Mouse (Mus musculus) megakaryocyte, embryonic 14.5 days (primary cell): ENCODE results near the gene Nmnat3.

Experiments used
- FLI1 ChIP-seq: IDR thresholded peaks from 2 replicates; pipeline ENCODE4 v1.6.1; 2012; ENCODE audit warnings: low read length, inconsistent platforms, mixed read lengths
- GATA1 ChIP-seq: IDR thresholded peaks from 3 replicates; pipeline ENCODE4 v1.6.1; 2012; ENCODE audit warnings: mixed read lengths, low read length, inconsistent platforms, borderline replicate concordance

- TF ChIP-seq FLI1 (no peak), GATA1 (no peak)
Measured at GRCm38 (mm10) chr9:98428783-98429182, 141.5 kb downstream of the Nmnat3 start.
